In genomic region chr16:52931978-52932377, GRCm38 (mm10) we compare ENCODE assay signal across 23 mouse cellular contexts.
"Had no signal": no experiment of that assay in that cellular context is flagged by ENCODE, and none has a peak within 500 bp of the region (broad histone marks: within the 10 kb centered on the region; RNA-seq: fewer than 3 reads in every experiment).

No protein-coding gene starts in this region.

- DNase-seq: kidney, adult 2 months; kidney, postnatal 25 days; layer of hippocampus, postnatal 36 days; left cerebral cortex, postnatal 4 days; liver, embryonic 13.5 days; lung, adult 2 months; lung, postnatal 14 days; lung, postnatal 4 days; retina, postnatal 1 day; right cerebral cortex, postnatal 25 days; spleen, adult 18-20 months; thymus, postnatal 25 days had no signal

- H3K36me3 ChIP-seq: limb, embryonic 12.5 days; limb, embryonic 15.5 days; liver, embryonic 13.5 days; midbrain, embryonic 10.5 days; midbrain, embryonic 13.5 days; neural tube, embryonic 13.5 days; stomach, embryonic 15.5 days had no signal

- H3K9ac ChIP-seq: limb, embryonic 12.5 days; limb, embryonic 15.5 days; liver, embryonic 13.5 days; midbrain, embryonic 13.5 days; neural tube, embryonic 13.5 days; stomach, embryonic 15.5 days had no signal

- H3K27ac ChIP-seq: kidney, postnatal 0 days; left cerebral cortex, adult 2 months; limb, embryonic 12.5 days; limb, embryonic 15.5 days; liver, embryonic 13.5 days; midbrain, embryonic 10.5 days; midbrain, embryonic 13.5 days; neural tube, embryonic 13.5 days; stomach, embryonic 15.5 days had no signal

- H3K9me3 ChIP-seq: limb, embryonic 12.5 days; limb, embryonic 15.5 days; liver, embryonic 13.5 days; megakaryocyte, embryonic 14.5 days; midbrain, embryonic 10.5 days; midbrain, embryonic 13.5 days; neural tube, embryonic 13.5 days; stomach, embryonic 15.5 days had no signal

- H3K4me1 ChIP-seq: limb, embryonic 12.5 days; limb, embryonic 15.5 days; liver, embryonic 13.5 days; megakaryocyte, embryonic 14.5 days; midbrain, embryonic 10.5 days; midbrain, embryonic 13.5 days; neural tube, embryonic 13.5 days; stomach, embryonic 15.5 days had no signal

- H3K27me3 ChIP-seq: limb, embryonic 12.5 days; limb, embryonic 15.5 days; liver, embryonic 13.5 days; megakaryocyte, embryonic 14.5 days; midbrain, embryonic 13.5 days; neural tube, embryonic 13.5 days; stomach, embryonic 15.5 days had no signal

- H3K4me2 ChIP-seq: limb, embryonic 12.5 days; limb, embryonic 15.5 days; liver, embryonic 13.5 days; midbrain, embryonic 13.5 days; neural tube, embryonic 13.5 days; stomach, embryonic 15.5 days had no signal

- ATAC-seq: midbrain, embryonic 13.5 days; midbrain, embryonic 16.5 days had no signal

- H3K4me3 ChIP-seq: left cerebral cortex, adult 2 months; limb, embryonic 12.5 days; limb, embryonic 15.5 days; liver, embryonic 13.5 days; megakaryocyte, embryonic 14.5 days; midbrain, embryonic 10.5 days; midbrain, embryonic 13.5 days; myocyte; neural tube, embryonic 13.5 days; stomach, embryonic 15.5 days had no signal
